Mouse (Mus musculus) limb, embryonic 13.5 days (tissue): Measurements from ENCODE around the gene Rbm33. TPM values are rescaled to one million over a fixed set of nuclear protein-coding genes. Genes with fewer than 3 reads are reported as not detected.

ENCODE experiments used
- polyA plus RNA-seq: library from polyadenylated mRNA; unstranded; fragments of >200 nt; fragmentation: Nextera tagmentation; extraction: Ambion mirVana; gene quantifications from 2 replicates; pipeline ENCODE4 v1.2.1, GENCODE M21; 2015

Rbm33 gene
- polyA plus RNA-seq, 1 experiment from 2014 or later: 12.5 TPM

Other genes starting within 250 kb of the Rbm33 start
- gene Insig1, start 245.8 kb upstream of the Rbm33 start, polyA plus RNA-seq: 51.6 and 52.6 TPM in 2 replicates
- not detected in 2 replicates for gene En2, start 151.4 kb upstream of the Rbm33 start, polyA plus RNA-seq
- 0.09 TPM in 2 replicates for gene Cnpy1, start 71.3 kb upstream of the Rbm33 start, polyA plus RNA-seq
- gene Shh, start 150.1 kb downstream of the Rbm33 start, polyA plus RNA-seq: not detected in 2 replicates